7 mouse cellular contexts compared by ENCODE assay signal in genomic region chr2:73774786-73775682, GRCm38 (mm10). TPM values are rescaled to one million over a fixed set of nuclear protein-coding genes. Genes with fewer than 3 reads are reported as not detected.
A peak's percentile ranks its signal among the peaks of the same experiment; 100 is the strongest.
DNase-seq lines count a peak whose midpoint lies in the region.

Gene Chn1, minus strand, starts transcription at chr2:73775346.

- H3K27me3 ChIP-seq in midbrain, embryonic 10.5 days (ENCODE audit: low read depth, poor library complexity, severe bottlenecking): peaks cover 8% of the 10 kb centered on the region; the same call in 1 of the 2 replicates

- H3K4me3 ChIP-seq in midbrain, embryonic 10.5 days: peak within 1 kb of the TSS; percentile 75

- H3K36me3 ChIP-seq in midbrain, embryonic 10.5 days: no peaks in the 10 kb centered on the region; the same call in 1 of the 2 replicates

- no peaks in the 10 kb centered on the region for H3K9me3 ChIP-seq in midbrain, embryonic 10.5 days (replicated peaks)

- peaks cover 39% of the 10 kb centered on the region for H3K4me1 ChIP-seq in midbrain, embryonic 10.5 days

- WGBS in midbrain, embryonic 10.5 days: 6% methylated on average over 129 of the region's 131 CpGs

- intact Hi-C loops in left cerebral cortex, postnatal 4 days (cut with DNase I): no loop called here

- peak within 1 kb of the TSS; percentile 98 for H3K27ac ChIP-seq in midbrain, embryonic 10.5 days (replicated peaks)

- peak; percentile 27 for DNase-seq in adrenal gland, adult 8-10 months
- peak; percentile 88 for DNase-seq in embryo, embryonic 10.5 days (ENCODE audit: low spot score)
- DNase-seq in heart, adult 11 months: peak; percentile 96
- DNase-seq in kidney, adult 18-20 months: peak; percentile 52
- peak; percentile 80 for DNase-seq in left cerebral cortex, postnatal 4 days
- peak; percentile 90 for DNase-seq in midbrain, embryonic 10.5 days (ENCODE audit: low spot score)
- DNase-seq in spleen, postnatal 4 days (ENCODE audit: low spot score in 2 of 2): peak; percentile 17 to 65

RNA-seq across cellular contexts. Expression of gene Chn1, which starts in this region (rescaled TPM):
- total RNA-seq in adrenal gland, adult 8-10 months (2022): 10 to 100 TPM; 14.9 to 20.4 (median 16.5) TPM
- 100 to 1,000 TPM; 262 to 289 TPM for total RNA-seq in left cerebral cortex, postnatal 4 days (2021)
- polyA plus RNA-seq in midbrain, embryonic 10.5 days (2016; fragmentation: Nextera tagmentation; extraction: Ambion mirVana): 38.9 and 51.8 TPM in 2 replicates

Comparison
In these comparisons a context has a peak if more than half of its experiments do, and no peak if none do; other contexts are left out.
1. Peak in every context shown above with its lines: DNase-seq, H3K4me3 ChIP-seq and H3K27ac ChIP-seq.
2. RNA of gene Chn1 (total RNA-seq): 262 to 289 TPM in left cerebral cortex, postnatal 4 days; 14.9 to 20.4 TPM in adrenal gland, adult 8-10 months; every median in the first group is over 10 times any median in the second.
3. DNase-seq: peak in every context shown above with its lines; median percentile 96 in heart, adult 11 months; 90 in midbrain, embryonic 10.5 days; 88 in embryo, embryonic 10.5 days; 80 in left cerebral cortex, postnatal 4 days; 52 in kidney, adult 18-20 months; 41 in spleen, postnatal 4 days; 27 in adrenal gland, adult 8-10 months.